Mouse (Mus musculus) testis, adult 2 months (tissue): ENCODE measurements around the gene Cfap46.

ENCODE experiments used
- CTCF ChIP-seq: fragments of 200-500 bp; IDR thresholded peaks from 2 replicates; pipeline ENCODE4 v1.5.1; 2012; ENCODE audit warnings: low read depth, mild to moderate bottlenecking, inconsistent platforms, low read length, moderate library complexity; ENCODE audit not compliant: control insufficient read depth, insufficient read depth, insufficient replicate concordance
- POLR2A ChIP-seq: fragments of 200-500 bp; IDR thresholded peaks from 2 replicates; pipeline ENCODE4 v1.6.1; 2012; ENCODE audit warnings: low read depth, mild to moderate bottlenecking, inconsistent platforms, low read length, moderate library complexity; ENCODE audit not compliant: control insufficient read depth

GRCm38 (mm10) chr7:139595862-139596261 lies 87.8 kb downstream of the Cfap46 start:
- TF ChIP-seq POLR2A = no peak
- TF ChIP-seq CTCF = no peak
